Mouse (Mus musculus) liver, adult 2 months (tissue): ENCODE measurements around the gene Gm38431. TPM values are rescaled to one million over a fixed set of nuclear protein-coding genes. Genes with fewer than 3 reads are reported as not detected.
A peak's percentile ranks its signal among the peaks of the same experiment; 100 is the strongest.

Experiments used
- DNase-seq: peaks from one replicate; pipeline ENCODE4 v3.0.0-alpha.2; 2011; ENCODE audit warnings: low read depth, low spot score; ENCODE audit errors: extremely low read depth
- H3K27ac ChIP-seq: fragments of 200-500 bp; replicated peaks from 2 replicates; pipeline ENCODE4 v1.5.1; 2012; ENCODE audit warnings: low read depth, mild to moderate bottlenecking, control low read depth, inconsistent platforms, low read length; ENCODE audit not compliant: insufficient read depth
- H3K27me3 ChIP-seq: fragments of 200-500 bp; 2 replicates; pipeline ENCODE4 v1.6.1; 2012; ENCODE audit warnings: mild to moderate bottlenecking, moderate library complexity, low read length, inconsistent platforms; ENCODE audit not compliant: control insufficient read depth, insufficient read depth
- H3K36me3 ChIP-seq: fragments of 200-500 bp; 2 replicates; pipeline ENCODE4 v1.6.1; 2012; ENCODE audit warnings: low read length, inconsistent platforms; ENCODE audit not compliant: control insufficient read depth, insufficient read depth
- H3K4me1 ChIP-seq: fragments of 200-500 bp; 2 replicates; pipeline ENCODE4 v1.6.1; 2011; ENCODE audit warnings: low read length; ENCODE audit not compliant: control insufficient read depth, insufficient read depth
- H3K4me3 ChIP-seq: fragments of 200-500 bp; 2 replicates; pipeline ENCODE4 v1.5.1; 2011; ENCODE audit warnings: low read depth, mild to moderate bottlenecking, control low read depth, low read length, moderate library complexity; ENCODE audit not compliant: insufficient read depth
- H3K79me2 ChIP-seq: fragments of 200-500 bp; 2 replicates; pipeline ENCODE4 v1.6.1; 2012; ENCODE audit warnings: inconsistent platforms, mild to moderate bottlenecking, low read length, moderate library complexity; ENCODE audit not compliant: control insufficient read depth, insufficient read depth
- H3K9ac ChIP-seq: fragments of 200-500 bp; 2 replicates; pipeline ENCODE4 v1.6.1; 2012; ENCODE audit warnings: low read depth, mild to moderate bottlenecking, control low read depth, inconsistent platforms, low read length
- CTCF ChIP-seq: fragments of 200-500 bp; IDR thresholded peaks from 2 replicates; pipeline ENCODE4 v1.5.1; 2011; ENCODE audit warnings: low read depth, low read length, control low read depth
- POLR2A ChIP-seq: fragments of 200-500 bp; IDR thresholded peaks from 2 replicates; pipeline ENCODE4 v1.6.1; 2011; ENCODE audit warnings: low read length, control low read depth; ENCODE audit not compliant: insufficient read depth; ENCODE audit errors: extremely low read depth
- WGBS: fragments of 180-500 bp; shearing (Covaris S2); methylation state at CpG from one replicate; pipeline ENCODE4 v1.1.7; 2018; 5-methylcytosine and 5-hydroxymethylcytosine counted together
- polyA plus RNA-seq: library from polyadenylated mRNA; depleted of rRNA; stranded (reverse); fragments of >200 nt; gene quantifications from 2 replicates; pipeline ENCODE4 v1.2.3, GENCODE M21; 2012
- total RNA-seq: library from RNA; depleted of rRNA; stranded (reverse); fragments of >200 nt; gene quantifications from 2 replicates; pipeline ENCODE4 v1.2.3, GENCODE M21; 2014

Gene Gm38431
- total and polyA plus RNA-seq, 2 experiments: 2.5 to 5.8 TPM

- H3K27me3 ChIP-seq: no peaks in the 10 kb centered on the region
- no peak overlapping the region for H3K27ac ChIP-seq
- no peak overlapping the region for H3K4me3 ChIP-seq
- TF ChIP-seq CTCF (no peak), POLR2A (no peak)
- peaks cover 14% of the 10 kb centered on the region for H3K36me3 ChIP-seq
- no peak overlapping the region for H3K9ac ChIP-seq
- no peaks in the 10 kb centered on the region; the same call in 1 of the 2 replicates for H3K79me2 ChIP-seq
- WGBS: 74% methylated on average over 2 of the region's 2 CpGs
- peaks cover 4% of the 10 kb centered on the region; the same call in 1 of the 2 replicates for H3K4me1 ChIP-seq
- DNase-seq: no peak
Measured at GRCm38 (mm10) chr9:21126259-21126627, 34.4 kb upstream of the Gm38431 start.

GRCm38 (mm10) chr9:21125502-21126258 lies 33.9 kb upstream of the Gm38431 start:
- Histone ChIP-seq H3K36me3 (peaks cover 16% of the 10 kb centered on the region), H3K27ac (no peak overlapping the region), H3K79me2 (no peaks in the 10 kb centered on the region; the same call in 1 of the 2 replicates), H3K27me3 (no peaks in the 10 kb centered on the region), H3K4me1 (peaks cover 4% of the 10 kb centered on the region; the same call in 1 of the 2 replicates), H3K4me3 (no peak overlapping the region), H3K9ac (no peak overlapping the region)
- no peak for TF ChIP-seq CTCF
- no peak for TF ChIP-seq POLR2A
- 87% methylated on average over 9 of the region's 9 CpGs for WGBS
- DNase-seq: peak; percentile 12

- Histone ChIP-seq H3K27me3 (no peaks in the 10 kb centered on the region), H3K36me3 (peaks cover 18% of the 10 kb centered on the region), H3K4me1 (no peaks in the 10 kb centered on the region), H3K4me3 (no peak overlapping the region), H3K79me2 (no peaks in the 10 kb centered on the region), H3K27ac (no peak overlapping the region), H3K9ac (no peak overlapping the region)
- DNase-seq: no peak
- 84% methylated on average over 5 of the region's 5 CpGs for WGBS
- TF ChIP-seq POLR2A: no peak
- TF ChIP-seq CTCF: no peak
Measured at GRCm38 (mm10) chr9:21124837-21125236, 33.0 kb upstream of the Gm38431 start.

- H3K79me2 ChIP-seq: no peaks in the 10 kb centered on the region
- TF ChIP-seq CTCF: no peak
- TF ChIP-seq POLR2A: no peak
- peaks cover 20% of the 10 kb centered on the region for H3K36me3 ChIP-seq
- H3K27me3 ChIP-seq: no peaks in the 10 kb centered on the region
- no peak overlapping the region for H3K9ac ChIP-seq
- no peaks in the 10 kb centered on the region for H3K4me1 ChIP-seq
- 89% methylated on average over 16 of the region's 16 CpGs for WGBS
- H3K4me3 ChIP-seq: no peak overlapping the region
- no peak for DNase-seq
- H3K27ac ChIP-seq: no peak overlapping the region
Measured at GRCm38 (mm10) chr9:21121483-21121882, 29.7 kb upstream of the Gm38431 start.

- H3K9ac ChIP-seq: no peak overlapping the region
- H3K79me2 ChIP-seq: no peaks in the 10 kb centered on the region
- no peak overlapping the region for H3K4me3 ChIP-seq
- no peak overlapping the region for H3K27ac ChIP-seq
- 78% methylated on average over 6 of the region's 6 CpGs for WGBS
- H3K4me1 ChIP-seq: no peaks in the 10 kb centered on the region
- H3K27me3 ChIP-seq: no peaks in the 10 kb centered on the region
- DNase-seq: no peak
- no peak for TF ChIP-seq POLR2A
- TF ChIP-seq CTCF: no peak
- H3K36me3 ChIP-seq: peaks cover 8% of the 10 kb centered on the region
Measured at GRCm38 (mm10) chr9:21117073-21117472, 25.3 kb upstream of the Gm38431 start.

GRCm38 (mm10) chr9:21115105-21115504 lies 23.3 kb upstream of the Gm38431 start:
- H3K27ac ChIP-seq: no peak overlapping the region
- H3K4me3 ChIP-seq: no peak overlapping the region
- 96% methylated on average over 8 of the region's 8 CpGs for WGBS
- H3K36me3 ChIP-seq: peaks cover 5% of the 10 kb centered on the region
- no peaks in the 10 kb centered on the region for H3K27me3 ChIP-seq
- TF ChIP-seq CTCF: no peak
- TF ChIP-seq POLR2A: no peak
- H3K79me2 ChIP-seq: no peaks in the 10 kb centered on the region
- no peaks in the 10 kb centered on the region for H3K4me1 ChIP-seq
- H3K9ac ChIP-seq: no peak overlapping the region
- no peak for DNase-seq
